Mouse (Mus musculus): ENCODE measurements around the gene Phldb2. TPM values are rescaled to one million over a fixed set of nuclear protein-coding genes. Genes with fewer than 3 reads are reported as not detected.

The Phldb2 gene
- polyA plus RNA-seq, 1 experiment = 25.7 TPM

DNA sequence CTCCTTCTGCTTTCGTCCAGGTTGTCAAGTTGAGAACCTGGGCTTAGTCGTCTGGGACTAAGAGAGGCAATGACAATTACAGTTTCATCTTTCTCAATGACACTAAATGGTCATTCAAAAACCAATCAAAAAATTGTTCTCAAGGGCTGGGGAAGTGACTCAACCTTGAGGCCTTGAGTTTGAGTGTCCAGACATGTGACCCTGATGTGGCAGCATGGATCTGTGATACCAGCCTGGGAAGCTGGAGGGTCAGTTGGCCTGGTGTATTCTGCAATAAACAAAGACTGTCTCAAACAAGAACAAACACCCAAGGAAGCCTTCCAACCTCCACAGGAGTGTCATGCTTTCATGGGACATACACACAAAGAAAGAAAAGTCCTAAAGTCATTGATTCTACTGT is 160.6 kb downstream of the Phldb2 start:
- no peaks in the 10 kb centered on the region for H3K79me2 ChIP-seq (ENCODE audit: control insufficient read depth, insufficient read depth)
- no peak for TF ChIP-seq POLR2A (IDR thresholded peaks at IDR 0.05; ENCODE audit: insufficient read length, low read depth)
- no peak for TF ChIP-seq POLR2AphosphoS2 (IDR thresholded peaks at IDR 0.05; ENCODE audit: insufficient read length, low read depth)
- TF ChIP-seq CEBPB (IDR thresholded peaks at IDR 0.05; ENCODE audit: insufficient read depth, poor library complexity, severe bottlenecking) = no peak
- TF ChIP-seq TCF12 (IDR thresholded peaks at IDR 0.05; ENCODE audit: insufficient read depth, poor library complexity, severe bottlenecking) = no peak
- TF ChIP-seq TCF3 (IDR thresholded peaks at IDR 0.05; ENCODE audit: insufficient read length, low read depth) = no peak
- TF ChIP-seq E2F4 (IDR thresholded peaks at IDR 0.05; ENCODE audit: insufficient read depth) = no peak
- TF ChIP-seq MYOD1 (IDR thresholded peaks at IDR 0.05; ENCODE audit: control insufficient read depth in 1 of 3, insufficient read length in 2 of 3, low read depth in 2 of 3) = no peak
- TF ChIP-seq SRF (IDR thresholded peaks at IDR 0.05; ENCODE audit: control insufficient read depth, insufficient read length, low read depth) = no peak
- TF ChIP-seq MYOG (IDR thresholded peaks at IDR 0.05; ENCODE audit: control insufficient read depth in 1 of 3, insufficient read depth in 1 of 3, insufficient read length in 2 of 3, low read depth in 2 of 3) = no peak
- no peak for TF ChIP-seq USF1 (IDR thresholded peaks at IDR 0.05; ENCODE audit: low read depth)
- TF ChIP-seq MAX (IDR thresholded peaks at IDR 0.05; ENCODE audit: low read depth) = no peak
- TF ChIP-seq REST (IDR thresholded peaks at IDR 0.05; ENCODE audit: insufficient read depth, insufficient read length) = no peak

DNA sequence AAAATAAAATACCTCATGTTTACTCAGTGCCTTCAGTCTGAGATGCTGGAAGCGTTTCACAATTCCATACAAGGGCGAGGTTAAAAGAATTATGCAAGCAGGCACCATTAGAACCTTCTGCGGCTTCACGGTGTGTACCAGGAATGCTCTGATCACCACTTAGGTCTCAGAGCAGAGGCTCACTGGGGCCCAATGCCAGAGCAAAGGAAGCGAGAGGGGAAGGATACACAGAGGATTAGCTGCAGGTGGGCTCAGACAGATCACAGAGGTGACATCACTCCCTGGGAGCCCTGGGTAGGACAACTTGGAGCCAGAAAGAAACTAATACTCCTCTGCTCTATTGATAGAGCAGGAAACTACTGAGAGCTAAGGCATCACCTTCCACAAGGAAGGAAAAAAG is 162.1 kb downstream of the Phldb2 start:
- H3K27me3 ChIP-seq (ENCODE audit: control insufficient read depth, insufficient read depth, insufficient read length) = no peaks in the 10 kb centered on the region
- no peak overlapping the region for H3K4me3 ChIP-seq
- peaks cover 50% of the 10 kb centered on the region for H3K36me3 ChIP-seq (ENCODE audit: control insufficient read depth, insufficient read depth)
- TF ChIP-seq MYOD1 (IDR thresholded peaks at IDR 0.05; ENCODE audit: control insufficient read depth in 1 of 3, insufficient read length in 2 of 3, low read depth in 2 of 3) = no peak
- no peak for TF ChIP-seq USF1 (IDR thresholded peaks at IDR 0.05; ENCODE audit: low read depth)
- no peak for TF ChIP-seq MYOG (IDR thresholded peaks at IDR 0.05; ENCODE audit: control insufficient read depth in 1 of 3, insufficient read depth in 1 of 3, insufficient read length in 2 of 3, low read depth in 2 of 3)
- TF ChIP-seq SRF (IDR thresholded peaks at IDR 0.05; ENCODE audit: control insufficient read depth, insufficient read length, low read depth) = no peak
- TF ChIP-seq CEBPB (IDR thresholded peaks at IDR 0.05; ENCODE audit: insufficient read depth, poor library complexity, severe bottlenecking) = no peak
- no peak for TF ChIP-seq POLR2AphosphoS2 (IDR thresholded peaks at IDR 0.05; ENCODE audit: insufficient read length, low read depth)
- no peak for TF ChIP-seq POLR2A (IDR thresholded peaks at IDR 0.05; ENCODE audit: insufficient read length, low read depth)
- no peak for TF ChIP-seq MAX (IDR thresholded peaks at IDR 0.05; ENCODE audit: low read depth)
- no peak for TF ChIP-seq E2F4 (IDR thresholded peaks at IDR 0.05; ENCODE audit: insufficient read depth)
- TF ChIP-seq TCF3 (IDR thresholded peaks at IDR 0.05; ENCODE audit: insufficient read length, low read depth) = no peak
- TF ChIP-seq TCF12 (IDR thresholded peaks at IDR 0.05; ENCODE audit: insufficient read depth, poor library complexity, severe bottlenecking) = no peak
- no peak for TF ChIP-seq REST (IDR thresholded peaks at IDR 0.05; ENCODE audit: insufficient read depth, insufficient read length)
- H3K79me2 ChIP-seq (ENCODE audit: control insufficient read depth, insufficient read depth) = no peaks in the 10 kb centered on the region
- no peak overlapping the region for H3K4me2 ChIP-seq (ENCODE audit: low read depth)
- no peak overlapping the region for H3ac ChIP-seq (ENCODE audit: control insufficient read depth, insufficient read length)

More for the DNA sequence above, 160.6 kb downstream of the Phldb2 start:
- H3K27me3 ChIP-seq (ENCODE audit: control insufficient read depth, insufficient read depth, insufficient read length) = no peaks in the 10 kb centered on the region
- peaks cover 51% of the 10 kb centered on the region for H3K36me3 ChIP-seq (ENCODE audit: control insufficient read depth, insufficient read depth)
- H3K4me3 ChIP-seq = no peak overlapping the region
- H3K4me2 ChIP-seq (ENCODE audit: low read depth) = no peak overlapping the region
- H3ac ChIP-seq (ENCODE audit: control insufficient read depth, insufficient read length) = no peak overlapping the region

DNA sequence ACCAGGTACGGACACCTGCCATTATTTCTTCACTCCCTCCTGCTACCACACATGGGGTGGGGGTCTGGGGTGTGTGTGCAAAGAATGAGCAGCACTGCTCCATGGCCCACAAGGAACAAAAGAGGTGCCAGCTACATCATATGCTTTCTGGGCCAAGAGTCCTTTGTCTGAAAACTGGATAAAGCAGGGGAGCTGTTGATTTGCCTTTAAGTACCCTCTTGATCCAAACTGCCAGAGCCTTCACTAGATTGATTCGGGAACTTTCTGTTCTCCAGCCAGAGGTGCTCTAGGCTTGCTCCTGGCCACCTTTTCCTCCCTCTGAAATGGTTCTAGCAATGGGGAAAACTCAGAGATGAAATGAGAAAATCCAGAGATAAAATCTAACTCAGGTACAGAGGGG is 164.1 kb downstream of the Phldb2 start:
- H3K27me3 ChIP-seq (ENCODE audit: control insufficient read depth, insufficient read depth, insufficient read length) = no peaks in the 10 kb centered on the region
- no peak overlapping the region for H3K4me3 ChIP-seq
- TF ChIP-seq REST (IDR thresholded peaks at IDR 0.05; ENCODE audit: insufficient read depth, insufficient read length) (no peak), POLR2AphosphoS2 (IDR thresholded peaks at IDR 0.05; ENCODE audit: insufficient read length, low read depth) (no peak), E2F4 (IDR thresholded peaks at IDR 0.05; ENCODE audit: insufficient read depth) (no peak), TCF12 (IDR thresholded peaks at IDR 0.05; ENCODE audit: insufficient read depth, poor library complexity, severe bottlenecking) (no peak), CEBPB (IDR thresholded peaks at IDR 0.05; ENCODE audit: insufficient read depth, poor library complexity, severe bottlenecking) (no peak), MYOG (IDR thresholded peaks at IDR 0.05; ENCODE audit: control insufficient read depth in 1 of 3, insufficient read depth in 1 of 3, insufficient read length in 2 of 3, low read depth in 2 of 3) (no peak), TCF3 (IDR thresholded peaks at IDR 0.05; ENCODE audit: insufficient read length, low read depth) (no peak), POLR2A (IDR thresholded peaks at IDR 0.05; ENCODE audit: insufficient read length, low read depth) (no peak), USF1 (IDR thresholded peaks at IDR 0.05; ENCODE audit: low read depth) (no peak), MAX (IDR thresholded peaks at IDR 0.05; ENCODE audit: low read depth) (no peak), SRF (IDR thresholded peaks at IDR 0.05; ENCODE audit: control insufficient read depth, insufficient read length, low read depth) (no peak), MYOD1 (IDR thresholded peaks at IDR 0.05; ENCODE audit: control insufficient read depth in 1 of 3, insufficient read length in 2 of 3, low read depth in 2 of 3) (no peak)
- no peak overlapping the region for H3ac ChIP-seq (ENCODE audit: control insufficient read depth, insufficient read length)
- H3K36me3 ChIP-seq (ENCODE audit: control insufficient read depth, insufficient read depth) = peaks cover 57% of the 10 kb centered on the region
- H3K79me2 ChIP-seq (ENCODE audit: control insufficient read depth, insufficient read depth) = no peaks in the 10 kb centered on the region
- no peak overlapping the region for H3K4me2 ChIP-seq (ENCODE audit: low read depth)

DNA sequence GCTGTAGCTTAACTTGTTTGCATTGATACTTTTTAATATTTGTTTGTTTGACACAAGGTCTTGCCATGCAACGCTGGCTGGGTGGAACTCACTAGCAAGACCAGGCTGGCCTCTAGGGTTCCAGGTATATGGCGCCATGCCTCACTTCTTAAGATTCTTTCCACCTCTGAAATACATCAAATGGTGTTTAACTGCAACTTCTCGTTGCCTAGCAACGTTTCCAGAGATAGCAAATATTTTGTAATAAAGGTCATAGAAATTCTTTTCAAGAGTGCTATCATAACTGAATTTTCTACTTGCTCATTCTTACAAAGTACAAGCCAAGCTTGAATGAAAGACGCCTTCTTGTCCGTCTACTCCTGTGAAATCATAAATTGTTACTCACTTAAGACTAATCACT is 165.7 kb downstream of the Phldb2 start:
- H3K79me2 ChIP-seq (ENCODE audit: control insufficient read depth, insufficient read depth) = no peaks in the 10 kb centered on the region
- TF ChIP-seq MAX (IDR thresholded peaks at IDR 0.05; ENCODE audit: low read depth) (no peak), TCF3 (IDR thresholded peaks at IDR 0.05; ENCODE audit: insufficient read length, low read depth) (no peak), REST (IDR thresholded peaks at IDR 0.05; ENCODE audit: insufficient read depth, insufficient read length) (no peak), TCF12 (IDR thresholded peaks at IDR 0.05; ENCODE audit: insufficient read depth, poor library complexity, severe bottlenecking) (no peak), MYOG (IDR thresholded peaks at IDR 0.05; ENCODE audit: control insufficient read depth in 1 of 3, insufficient read depth in 1 of 3, insufficient read length in 2 of 3, low read depth in 2 of 3) (no peak), CEBPB (IDR thresholded peaks at IDR 0.05; ENCODE audit: insufficient read depth, poor library complexity, severe bottlenecking) (no peak), SRF (IDR thresholded peaks at IDR 0.05; ENCODE audit: control insufficient read depth, insufficient read length, low read depth) (no peak), POLR2AphosphoS2 (IDR thresholded peaks at IDR 0.05; ENCODE audit: insufficient read length, low read depth) (no peak), POLR2A (IDR thresholded peaks at IDR 0.05; ENCODE audit: insufficient read length, low read depth) (no peak), MYOD1 (IDR thresholded peaks at IDR 0.05; ENCODE audit: control insufficient read depth in 1 of 3, insufficient read length in 2 of 3, low read depth in 2 of 3) (no peak), USF1 (IDR thresholded peaks at IDR 0.05; ENCODE audit: low read depth) (no peak), E2F4 (IDR thresholded peaks at IDR 0.05; ENCODE audit: insufficient read depth) (no peak)
- H3K4me2 ChIP-seq (ENCODE audit: low read depth) = no peak overlapping the region
- no peaks in the 10 kb centered on the region for H3K27me3 ChIP-seq (ENCODE audit: control insufficient read depth, insufficient read depth, insufficient read length)
- H3K36me3 ChIP-seq (ENCODE audit: control insufficient read depth, insufficient read depth) = peaks cover 48% of the 10 kb centered on the region
- no peak overlapping the region for H3K4me3 ChIP-seq
- H3ac ChIP-seq (ENCODE audit: control insufficient read depth, insufficient read length) = no peak overlapping the region
